Mouse (Mus musculus) bone marrow macrophage, adult 2 months (primary cell): ENCODE data around the gene Ppm1g.

Experiments
- CTCF ChIP-seq: IDR thresholded peaks from 2 replicates; pipeline ENCODE4 v1.5.1; 2012; ENCODE audit warnings: low read depth, mild to moderate bottlenecking, low read length, moderate library complexity
- POLR2A ChIP-seq: IDR thresholded peaks from 2 replicates; pipeline ENCODE4 v1.6.1; 2012; ENCODE audit warnings: mild to moderate bottlenecking, low read depth, low read length, borderline replicate concordance

DNA sequence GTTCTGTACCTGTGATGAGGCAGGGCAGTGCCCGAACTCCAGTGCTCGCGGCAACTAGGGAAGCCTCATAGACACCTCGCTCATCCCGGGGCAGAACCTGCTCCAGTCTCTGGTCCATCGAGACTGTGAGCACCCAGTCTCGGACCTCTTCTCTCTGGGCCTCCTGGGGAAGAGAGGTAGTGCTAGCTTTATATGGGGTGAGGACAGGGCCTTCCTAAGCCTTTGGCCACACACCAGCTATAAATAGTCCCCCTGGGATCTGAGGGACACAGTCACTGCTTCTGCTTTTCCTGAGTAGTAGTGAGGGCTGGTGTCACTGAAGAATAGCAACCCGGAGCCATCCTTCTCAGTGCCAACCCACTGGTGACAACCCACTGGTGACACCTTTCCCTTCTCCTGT is 33.3 kb upstream of the Ppm1g start:
- TF ChIP-seq CTCF (no peak), POLR2A (no peak)
